Mouse (Mus musculus) cerebellum, postnatal 14 days (tissue): ENCODE measurements at regions not wholly inside any gene's neighbourhood (a gene's known extent, or its start where the extent isn't known, plus 50 kb on each side); places are given as distances from the start of the nearest gene placed in this dataset.
"Not testable (repeated sequence)": the region's sequence is repeated elsewhere in the genome, so short reads cannot be mapped to it uniquely, and the experiment has no call there.

Source experiments
- DNase-seq, 2 experiments: peaks; one replicate each; pipeline ENCODE4 v3.0.0; 2021; ENCODE audit warnings: mixed read lengths in 2 of 2

GRCm38 (mm10) chr12:64788761-64789160, 128.9 kb upstream of the Gm527 start:
- no peak for DNase-seq

DNA sequence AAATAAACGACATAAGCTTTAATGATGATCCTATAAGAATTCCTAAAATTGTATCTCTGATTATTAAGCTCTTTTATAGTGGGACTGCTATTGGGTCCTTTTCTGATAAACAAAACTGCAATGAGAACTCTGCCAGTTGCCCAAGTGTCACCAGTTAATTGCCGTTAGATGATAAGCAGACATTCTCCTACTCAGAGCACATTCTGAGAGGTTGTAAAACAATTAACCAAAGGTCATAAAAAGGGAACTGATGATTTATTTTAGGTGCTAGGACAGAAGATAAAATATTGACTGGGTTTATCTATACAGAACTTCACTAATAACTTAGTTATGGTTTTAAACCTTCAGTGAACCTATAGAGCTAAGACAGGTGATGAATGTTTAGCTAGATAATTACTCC, 109.2 kb upstream of the Gm527 start:
- DNase-seq, result not testable (repeated sequence)

DNA sequence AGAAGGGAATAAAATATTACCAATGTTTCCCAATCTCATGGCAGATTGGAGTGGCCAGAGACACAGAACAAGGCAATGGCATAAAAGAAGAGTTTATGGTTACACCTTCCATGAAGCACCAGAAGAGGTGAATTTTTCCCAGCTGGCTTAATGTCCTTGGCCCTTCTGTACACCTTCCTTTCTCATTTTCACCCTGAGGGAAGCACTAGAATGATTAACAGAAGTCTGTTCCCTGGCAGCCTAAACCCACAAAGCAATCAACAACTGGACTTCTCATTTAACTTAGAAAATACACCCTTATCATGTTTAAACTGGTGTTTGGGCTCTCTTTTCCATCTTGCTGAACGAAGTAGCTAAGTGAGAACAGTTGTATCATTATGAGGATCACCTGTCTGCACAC, 107.6 kb upstream of the Gm527 start:
- no peak for DNase-seq

GRCm38 (mm10) chr12:64815871-64816270, 101.8 kb upstream of the Gm527 start:
- no peak for DNase-seq

- peak in 1 of 2 experiments; percentile 47 for DNase-seq
Observed at GRCm38 (mm10) chr12:64817056-64817810, 100.5 kb upstream of the Gm527 start.

DNA sequence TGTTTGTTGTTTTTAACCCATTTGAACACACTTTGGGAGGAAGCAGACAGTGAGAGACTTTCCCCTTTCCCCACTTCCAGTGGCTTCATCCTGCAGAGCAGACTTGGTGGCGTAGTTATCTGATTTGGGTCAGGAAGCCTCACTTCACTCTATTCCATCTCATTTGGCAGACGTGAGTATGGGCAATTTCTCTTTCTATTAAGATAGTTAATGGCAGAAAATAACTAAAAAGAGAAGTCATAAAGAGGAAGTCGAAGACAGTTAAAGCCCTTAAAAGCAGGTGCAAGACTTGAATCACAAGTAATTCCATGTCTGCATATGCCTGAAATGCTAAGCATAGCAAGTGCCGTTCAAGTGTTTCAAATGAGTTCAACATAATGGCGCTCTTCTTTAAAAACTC, 97.0 kb upstream of the Gm527 start:
- DNase-seq, result no peak

DNA sequence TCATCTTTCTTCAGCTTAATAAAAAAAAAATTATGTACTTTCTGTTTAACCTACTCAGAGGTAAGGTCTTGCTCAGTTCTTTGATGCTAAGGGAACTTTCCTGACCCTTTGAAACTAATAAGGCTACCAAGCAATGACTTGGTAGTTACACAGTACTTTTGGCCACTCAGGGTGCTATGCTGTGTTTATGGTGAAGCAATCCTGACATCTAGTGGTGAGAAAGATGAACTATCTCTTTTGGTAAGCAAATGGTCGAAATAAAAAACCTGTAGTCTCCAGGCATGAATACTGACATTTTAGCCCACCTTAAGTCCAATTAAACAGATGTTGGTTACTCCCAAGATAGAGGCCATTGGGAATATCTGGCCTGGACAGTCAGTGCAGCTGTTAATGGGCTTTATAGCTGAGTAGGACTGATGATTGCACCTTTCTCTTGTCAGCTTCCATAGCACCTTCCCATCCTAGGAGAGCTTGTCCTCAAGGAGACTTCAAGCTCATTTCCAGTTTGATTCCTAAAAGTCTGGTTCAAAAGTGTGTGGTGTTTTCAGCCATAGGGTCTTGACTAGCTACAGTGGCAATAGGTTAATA, 88.0 kb upstream of the Gm527 start:
- DNase-seq, result peak; percentile 15 to 51

DNA sequence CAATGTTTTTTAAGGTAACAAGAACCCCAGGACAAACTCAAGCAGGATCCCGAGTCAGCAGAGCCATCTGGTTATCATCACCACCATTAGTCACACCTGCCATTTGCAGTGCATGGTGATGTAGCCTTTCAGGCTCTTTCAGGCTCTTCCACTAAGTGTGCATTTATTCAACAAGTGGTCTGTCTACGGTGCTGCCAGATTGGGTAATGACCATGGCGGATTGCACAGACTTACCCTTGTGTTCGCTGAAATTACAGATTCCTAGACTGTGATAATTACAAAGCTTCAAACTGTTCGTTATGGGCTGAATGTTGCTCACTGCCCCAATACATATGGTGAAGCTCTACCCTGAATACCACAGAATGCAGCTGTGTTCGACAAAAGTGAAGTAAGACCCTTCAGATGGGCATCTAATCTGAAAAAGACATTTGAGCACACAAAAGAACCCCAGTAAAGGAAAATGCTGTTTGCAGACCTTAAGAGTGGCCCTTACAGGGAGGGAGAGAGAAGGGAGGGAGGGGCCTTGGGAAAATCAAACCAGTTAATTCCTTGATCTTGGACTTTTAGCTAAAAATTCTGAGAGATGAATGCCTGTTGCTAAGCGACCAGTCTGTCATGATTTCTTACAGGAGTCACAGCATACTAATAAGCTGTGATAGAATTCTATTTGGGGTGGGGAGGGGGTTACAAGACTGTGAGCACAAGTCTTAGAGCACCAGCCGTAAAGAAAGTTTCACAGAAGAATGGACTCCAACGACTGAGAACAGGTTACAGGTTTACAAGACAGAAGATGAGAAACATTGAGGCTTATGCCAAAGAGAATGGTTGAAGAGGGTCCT, 85.2 kb upstream of the Gm527 start:
- DNase-seq, result no peak

- DNase-seq, result no peak
Observed at GRCm38 (mm10) chr12:64857709-64858108, 60.0 kb upstream of the Gm527 start.
